Mouse (Mus musculus) layer of hippocampus, postnatal 14 days (tissue): ENCODE measurements at regions not wholly inside any gene's neighbourhood (a gene's known extent, or its start where the extent isn't known, plus 50 kb on each side); places are given as distances from the start of the nearest gene placed in this dataset.
A peak's percentile ranks its signal among the peaks of the same experiment; 100 is the strongest.
"Not testable (repeated sequence)": the region's sequence is repeated elsewhere in the genome, so short reads cannot be mapped to it uniquely, and the experiment has no call there.

Experiments
- DNase-seq, 2 experiments: peaks; one replicate each; pipeline ENCODE4 v3.0.0; 2021 to 2022; ENCODE audit warnings: low spot score in 2 of 2, mixed read lengths in 1 of 2

GRCm38 (mm10) chr15:62265484-62265937, 1342.7 kb upstream of the A1bg start:
- DNase-seq, result no peak

GRCm38 (mm10) chr15:62264966-62265365, 1342.2 kb upstream of the A1bg start:
- no peak for DNase-seq

GRCm38 (mm10) chr15:62264183-62264582, 1341.4 kb upstream of the A1bg start:
- DNase-seq, result no peak

DNA sequence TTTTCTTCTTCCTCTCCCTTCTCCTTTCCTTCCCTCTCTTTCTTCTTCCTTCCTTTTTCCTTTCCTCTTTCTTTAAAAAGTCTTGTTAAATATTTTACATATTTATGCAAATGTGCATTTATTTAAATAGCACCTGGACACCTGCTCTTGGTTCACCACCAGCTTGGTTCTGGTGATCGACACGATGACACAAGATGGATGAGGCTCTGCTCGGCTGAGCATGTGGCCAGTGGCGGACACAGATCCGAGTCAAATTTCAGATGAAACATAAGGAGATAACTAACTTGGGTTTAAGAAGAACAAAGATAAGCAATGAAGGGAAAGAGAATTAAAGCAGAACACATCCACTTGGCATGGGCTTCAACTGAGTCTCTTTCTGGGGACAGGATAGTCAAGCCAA, 1339.7 kb upstream of the A1bg start:
- DNase-seq, result no peak

GRCm38 (mm10) chr15:62261520-62261919, 1338.7 kb upstream of the A1bg start:
- DNase-seq, result no peak

- DNase-seq, result no peak
Measured at GRCm38 (mm10) chr15:62258611-62259010, 1335.8 kb upstream of the A1bg start.

- peak in 1 of 2 experiments; percentile 58 for DNase-seq
Measured at GRCm38 (mm10) chr15:62257955-62258354, 1335.1 kb upstream of the A1bg start.

- no peak for DNase-seq
Measured at GRCm38 (mm10) chr15:62257110-62257667, 1334.4 kb upstream of the A1bg start.

- no peak for DNase-seq
Measured at GRCm38 (mm10) chr15:62255571-62255970, 1332.8 kb upstream of the A1bg start.

DNA sequence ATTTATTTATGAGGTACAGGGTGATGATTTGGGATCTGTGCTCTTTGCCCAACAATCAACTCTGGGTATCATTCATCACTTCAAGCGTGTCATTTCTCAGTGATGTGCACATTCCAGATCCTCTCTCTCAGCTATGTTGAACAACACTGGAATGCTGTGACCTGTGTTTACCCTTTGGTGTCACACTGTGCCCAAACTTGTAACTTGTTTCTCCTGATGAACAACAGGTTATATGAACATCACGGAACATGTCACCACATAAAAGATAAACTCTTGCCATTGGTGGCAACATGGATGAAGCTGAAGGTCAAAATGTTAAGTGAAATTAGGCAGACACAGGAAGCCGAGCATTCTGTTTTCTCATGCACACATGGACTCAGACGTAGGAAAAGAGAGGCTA, 1330.9 kb upstream of the A1bg start:
- no peak for DNase-seq

DNA sequence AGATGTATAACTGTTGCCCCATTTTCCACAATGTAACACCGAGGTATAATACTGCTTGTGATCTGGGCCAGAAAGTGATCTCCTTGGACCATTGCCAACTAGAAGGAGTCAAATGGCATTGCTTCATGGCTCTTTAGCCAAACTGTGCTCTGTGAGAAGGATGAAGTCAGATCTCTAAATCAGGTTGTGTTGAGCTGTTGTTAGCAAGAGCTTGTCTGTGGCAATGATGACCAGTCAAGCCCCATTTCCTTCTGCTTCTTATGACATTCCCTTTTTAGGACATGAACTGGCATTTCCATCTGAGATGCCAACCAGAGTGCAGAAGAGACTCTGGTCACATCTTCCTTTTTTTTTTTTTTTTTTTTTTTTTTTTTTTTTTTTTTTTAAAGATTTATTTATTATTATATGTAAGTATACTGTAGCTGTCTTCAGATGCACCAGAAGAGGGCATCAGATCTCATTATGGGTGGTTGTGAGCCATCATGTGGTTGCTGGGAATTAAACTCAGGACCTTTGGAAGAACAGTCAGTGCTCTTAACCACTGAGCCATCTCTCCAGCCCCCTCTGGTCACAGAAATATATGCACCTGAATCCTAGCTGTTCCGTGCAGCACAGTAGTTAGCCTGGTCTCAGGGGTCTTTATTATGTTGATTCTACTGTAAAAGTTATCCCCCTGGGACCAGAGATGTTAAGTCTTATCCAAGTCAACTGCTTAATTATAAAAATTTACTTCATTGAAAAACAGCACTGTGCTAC, 1329.4 kb upstream of the A1bg start:
- DNase-seq, result not testable (repeated sequence)

DNA sequence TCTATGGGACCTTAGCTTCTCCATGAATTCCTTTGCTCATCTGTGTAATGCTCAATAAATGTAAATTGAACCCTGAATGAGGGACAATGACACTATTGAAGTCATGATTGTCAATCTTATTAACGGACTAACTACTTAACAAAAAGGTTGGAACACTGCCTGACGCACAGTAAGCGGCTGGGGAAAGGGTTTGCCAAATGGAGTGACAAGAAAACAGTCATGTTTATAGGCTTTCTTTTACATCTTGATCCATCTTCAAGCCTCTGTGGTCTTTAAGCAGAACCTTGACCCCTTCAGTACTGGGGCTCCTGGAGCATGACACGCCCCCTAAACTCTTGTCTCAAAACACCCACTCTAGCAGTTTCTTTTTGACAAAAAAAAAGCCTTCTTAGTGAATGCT, 1326.6 kb upstream of the A1bg start:
- peak in 1 of 2 experiments; percentile 6 for DNase-seq

DNA sequence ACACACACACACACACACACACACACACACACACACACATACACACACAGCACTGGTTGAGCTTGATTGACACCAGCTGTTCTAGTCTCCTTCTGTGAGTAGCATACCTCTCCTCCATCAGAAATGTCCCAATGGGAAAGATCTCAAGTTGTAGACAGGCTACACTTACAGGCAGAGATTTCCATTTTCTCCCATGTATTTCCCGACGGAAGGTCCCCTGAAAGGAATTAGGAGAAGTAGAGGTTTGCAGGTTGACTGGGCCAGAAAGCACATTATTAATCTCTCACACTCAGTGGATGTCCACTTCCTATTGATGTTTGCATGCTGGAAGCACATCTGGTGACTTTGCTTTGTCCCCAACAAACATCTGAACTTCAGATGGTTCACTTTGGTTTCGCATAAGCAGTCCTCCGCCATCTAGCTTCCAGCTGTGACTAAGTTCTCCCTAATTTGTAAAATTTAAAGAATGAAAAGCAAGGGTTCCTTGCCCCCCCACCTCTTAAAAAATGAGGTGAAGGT, 1323.8 kb upstream of the A1bg start:
- DNase-seq, result no peak

GRCm38 (mm10) chr15:62245237-62245636, 1322.4 kb upstream of the A1bg start:
- no peak for DNase-seq

- no peak for DNase-seq
Measured at GRCm38 (mm10) chr15:62244819-62245218, 1322.0 kb upstream of the A1bg start.

DNA sequence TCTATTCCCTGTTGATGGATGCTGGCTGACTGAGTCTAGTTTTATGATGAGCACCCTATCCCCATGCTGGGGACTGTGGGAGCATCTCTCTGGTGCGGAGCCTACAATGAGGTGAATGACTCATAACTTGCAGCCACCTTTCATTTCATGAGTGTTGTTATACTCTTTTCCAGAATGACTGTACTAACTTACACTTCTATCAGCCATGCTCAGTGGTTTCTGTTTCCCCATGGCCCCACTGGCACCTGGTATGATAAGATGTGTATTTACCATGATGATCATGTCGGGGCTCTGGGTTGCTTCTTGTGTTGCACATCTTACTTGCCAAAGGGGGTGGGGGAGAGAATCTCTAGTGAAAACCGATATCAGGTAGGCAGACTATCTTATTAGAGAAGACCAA, 1317.2 kb upstream of the A1bg start:
- DNase-seq, result no peak

DNA sequence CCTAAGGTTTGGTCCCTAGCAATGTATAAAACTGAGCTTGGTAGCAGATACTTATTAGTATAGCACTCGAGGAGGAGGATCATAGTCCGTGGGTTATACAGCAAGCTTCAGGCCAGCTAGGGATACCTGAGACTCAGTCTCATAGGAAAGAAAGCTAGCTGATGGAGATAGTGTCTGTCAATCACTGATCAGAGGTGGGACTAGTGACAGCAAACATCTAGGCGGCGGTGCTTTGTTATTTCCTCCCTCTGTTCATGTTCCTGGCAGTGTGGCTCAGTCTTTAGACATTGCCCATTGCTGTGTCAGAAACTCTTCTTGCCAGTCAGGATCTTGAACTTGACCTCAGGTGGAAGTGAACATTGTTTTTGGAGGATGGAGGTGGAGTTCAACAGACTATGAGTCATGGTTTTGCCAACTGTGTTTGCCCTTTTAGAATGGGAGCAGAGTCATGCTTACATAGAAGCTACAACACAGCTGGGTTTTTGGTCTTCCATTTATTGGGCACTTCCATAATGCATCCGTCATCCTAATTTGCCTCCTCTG, 1315.8 kb upstream of the A1bg start:
- no peak for DNase-seq

- no peak for DNase-seq
Measured at GRCm38 (mm10) chr15:62236056-62236455, 1313.2 kb upstream of the A1bg start.

DNA sequence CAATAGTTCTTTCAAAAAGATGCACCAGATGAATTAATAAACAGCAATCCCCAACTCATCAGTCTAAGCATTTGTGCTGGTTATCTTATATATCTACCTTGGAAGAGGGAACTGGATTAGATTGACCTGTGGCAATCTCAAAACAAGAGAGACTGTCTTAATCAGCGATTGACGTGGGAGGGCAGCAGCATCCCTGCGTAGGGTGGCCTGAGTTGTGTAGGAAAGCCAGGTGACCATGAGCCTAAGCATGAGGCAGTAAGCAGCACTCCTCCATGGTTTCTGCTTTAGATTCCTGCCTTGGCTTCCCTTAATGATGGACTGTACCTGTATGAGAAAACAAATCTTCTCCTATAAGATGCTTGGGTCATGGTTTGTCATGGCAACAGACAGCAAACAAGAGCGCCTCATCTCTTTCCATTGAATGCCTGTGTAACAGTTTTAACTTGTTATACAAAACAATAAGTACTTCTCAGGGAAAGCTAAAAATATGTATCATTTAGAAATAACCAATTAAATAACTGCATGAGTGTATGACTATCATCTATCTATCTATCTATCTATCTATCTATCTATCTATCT, 1311.5 kb upstream of the A1bg start:
- no peak for DNase-seq

GRCm38 (mm10) chr15:62233154-62233553, 1310.3 kb upstream of the A1bg start:
- no peak for DNase-seq

DNA sequence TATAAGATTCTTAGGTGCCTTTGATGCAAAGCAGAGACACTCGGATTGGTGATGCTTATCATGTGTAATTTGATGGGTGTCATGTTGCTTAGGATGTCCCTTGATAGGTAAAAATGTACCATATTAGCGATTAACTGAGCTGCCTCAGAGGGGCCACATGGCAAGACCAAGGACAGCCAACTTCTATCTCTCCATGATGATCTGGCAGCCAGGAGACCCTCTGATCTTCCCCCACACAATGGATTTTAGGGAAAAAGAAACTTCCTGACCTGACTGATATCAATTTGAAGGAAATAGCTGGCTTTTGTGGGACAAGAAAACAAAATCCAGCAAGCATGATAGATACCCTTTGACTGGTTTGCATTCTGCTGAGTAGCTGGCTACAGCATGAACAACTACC, 1308.9 kb upstream of the A1bg start:
- DNase-seq, result no peak

GRCm38 (mm10) chr15:62230773-62231172, 1308.0 kb upstream of the A1bg start:
- no peak for DNase-seq
